Mouse (Mus musculus): Measurements from ENCODE around the gene Azin2.

The Azin2 gene

GRCm38 (mm10) chr4:128896667-128897066 lies 65.6 kb downstream of the Azin2 start:
- no peak for DNase-seq (ENCODE audit: low spot score in 2 of 2)

- no peak for DNase-seq (ENCODE audit: low spot score in 2 of 2)
Observed at GRCm38 (mm10) chr4:128895841-128896240, 66.4 kb downstream of the Azin2 start.

GRCm38 (mm10) chr4:128894112-128894511 lies 68.1 kb downstream of the Azin2 start:
- no peak for DNase-seq (ENCODE audit: low spot score in 2 of 2)

GRCm38 (mm10) chr4:128892188-128892587 lies 70.1 kb downstream of the Azin2 start:
- no peak for DNase-seq (ENCODE audit: low spot score in 2 of 2)

GRCm38 (mm10) chr4:128891746-128892145 lies 70.5 kb downstream of the Azin2 start:
- no peak for DNase-seq (ENCODE audit: low spot score in 2 of 2)

- DNase-seq (ENCODE audit: low spot score in 2 of 2) = peak; percentile 14 to 29
Observed at GRCm38 (mm10) chr4:128891157-128891556, 71.1 kb downstream of the Azin2 start.

- no peak for DNase-seq (ENCODE audit: low spot score in 2 of 2)
Observed at GRCm38 (mm10) chr4:128889752-128890630, 72.3 kb downstream of the Azin2 start.

- DNase-seq (ENCODE audit: low spot score in 2 of 2) = no peak
Observed at GRCm38 (mm10) chr4:128888436-128888990, 73.7 kb downstream of the Azin2 start.

GRCm38 (mm10) chr4:128887641-128888091 lies 74.6 kb downstream of the Azin2 start:
- DNase-seq (ENCODE audit: low spot score in 2 of 2) = no peak

- DNase-seq (ENCODE audit: low spot score in 2 of 2) = no peak
Observed at GRCm38 (mm10) chr4:128887026-128887425, 75.2 kb downstream of the Azin2 start.

GRCm38 (mm10) chr4:128886571-128886970 lies 75.7 kb downstream of the Azin2 start:
- no peak for DNase-seq (ENCODE audit: low spot score in 2 of 2)

GRCm38 (mm10) chr4:128885540-128885939 lies 76.7 kb downstream of the Azin2 start:
- DNase-seq (ENCODE audit: low spot score in 2 of 2) = no peak

GRCm38 (mm10) chr4:128884711-128885095 lies 77.5 kb downstream of the Azin2 start:
- DNase-seq (ENCODE audit: low spot score in 2 of 2) = no peak

- peak; percentile 21 to 23 for DNase-seq (ENCODE audit: low spot score in 2 of 2)
Observed at GRCm38 (mm10) chr4:128883801-128884710, 78.2 kb downstream of the Azin2 start.

- peak; percentile 54 to 59 for DNase-seq (ENCODE audit: low spot score in 2 of 2)
Observed at GRCm38 (mm10) chr4:128883379-128883781, 78.9 kb downstream of the Azin2 start, which contains the start of gene Trim62. TSS of gene Trim62 (plus strand) at chr4:128883580.

All from spleen, postnatal 36 days (tissue).